Mouse (Mus musculus): ENCODE results near the gene Brd4.

DNA sequence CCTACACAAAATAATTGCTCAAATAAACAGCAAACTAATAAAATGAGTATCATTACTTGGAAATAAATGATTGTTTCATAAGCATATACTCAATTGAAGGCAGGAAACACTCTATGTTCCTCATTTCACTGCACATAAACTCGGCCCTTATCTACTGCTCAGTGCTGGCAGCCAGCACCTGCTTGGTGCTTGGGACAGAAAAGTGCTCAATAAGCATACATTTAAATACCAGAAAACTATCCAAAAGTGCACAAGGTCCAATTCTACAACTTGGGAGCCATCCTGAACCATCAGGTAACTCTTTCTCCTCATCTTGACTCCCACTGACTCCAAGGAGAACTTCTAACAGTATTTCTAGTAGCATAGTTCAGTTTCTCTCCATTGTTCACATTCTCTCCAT is 16.9 kb downstream of the Brd4 start:
- TF ChIP-seq POLR2A (IDR thresholded peaks at IDR 0.05; ENCODE audit: low read depth, low read length) (no peak), CTCF (IDR thresholded peaks at IDR 0.05; ENCODE audit: borderline replicate concordance, insufficient read depth, low read length) (no peak)

All from embryonic fibroblast, embryonic 13.5 days (primary cell).